Comparison of ENCODE assay signal across 14 mouse cellular contexts in the genomic region with DNA sequence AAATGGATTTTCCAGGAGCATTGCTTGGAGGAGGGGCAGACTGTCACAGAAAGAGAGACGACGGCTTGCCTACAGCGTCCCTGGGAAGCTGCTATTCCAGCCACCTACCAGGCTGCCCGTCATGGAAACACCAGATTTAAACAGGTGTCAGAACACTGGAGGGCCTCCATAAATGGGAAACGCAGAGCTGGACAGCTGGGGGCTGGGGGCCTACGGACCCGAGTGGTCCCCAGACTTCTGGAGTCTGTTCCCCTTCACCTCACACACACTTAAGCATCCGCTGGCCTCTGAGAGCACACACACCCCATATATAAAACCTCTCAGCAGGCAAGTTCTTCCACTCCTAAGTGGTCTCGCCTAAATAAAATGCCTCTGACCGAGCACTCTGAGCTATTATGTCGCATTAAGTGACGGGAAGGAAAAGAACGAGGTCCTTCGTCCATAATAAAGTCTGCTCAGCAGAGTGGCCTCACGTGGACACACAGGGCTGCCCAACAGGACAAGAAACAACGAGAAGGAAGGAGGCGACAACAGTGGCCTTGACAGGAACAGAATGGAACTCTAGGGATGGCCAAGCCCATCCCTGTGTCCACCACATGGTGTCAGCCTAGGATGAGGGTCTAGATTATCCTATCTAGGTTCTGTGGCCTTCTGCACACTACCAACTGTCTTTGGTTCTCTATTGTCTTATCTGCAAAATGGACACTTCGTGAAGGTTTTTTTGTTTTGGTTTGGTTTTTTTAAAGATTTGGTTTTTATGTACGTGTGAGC. TPM values are rescaled to one million over a fixed set of nuclear protein-coding genes. Genes with fewer than 3 reads are reported as not detected.
DNase-seq lines count a peak whose midpoint lies in the region; ATAC-seq and TF ChIP-seq lines count a peak whose summit lies in the region.
"Had no signal": no experiment of that assay in that cellular context is flagged by ENCODE, and none has a peak within 500 bp of the region (broad histone marks: within the 10 kb centered on the region; RNA-seq: fewer than 3 reads in every experiment).

No protein-coding gene starts in this region.

- H3K4me2 ChIP-seq in heart, embryonic 15.5 days: peak overlapping the region; percentile 12; the same call in 1 of the 2 replicates
- no peak overlapping the region for H3K4me2 ChIP-seq in midbrain, postnatal 0 days (ENCODE audit: low read depth, low read length, poor library complexity, severe bottlenecking)
- H3K4me2 ChIP-seq in midbrain, embryonic 11.5 days: no peak overlapping the region
- no peak overlapping the region for H3K4me2 ChIP-seq in limb, embryonic 15.5 days

- no peak overlapping the region for H3K4me3 ChIP-seq in heart, embryonic 15.5 days
- H3K4me3 ChIP-seq in midbrain, postnatal 0 days (ENCODE audit: low read depth, low read length): no peak overlapping the region
- H3K4me3 ChIP-seq in midbrain, embryonic 11.5 days (ENCODE audit: low read depth, low read length): no peak overlapping the region
- no peak overlapping the region for H3K4me3 ChIP-seq in limb, embryonic 15.5 days

- H3K9ac ChIP-seq in heart, embryonic 15.5 days: no peak overlapping the region
- no peak overlapping the region for H3K9ac ChIP-seq in midbrain, postnatal 0 days (replicated peaks; ENCODE audit: low read length, poor library complexity, severe bottlenecking)
- H3K9ac ChIP-seq in midbrain, embryonic 11.5 days (ENCODE audit: low read length): no peak overlapping the region
- no peak overlapping the region for H3K9ac ChIP-seq in limb, embryonic 15.5 days

- no peaks in the 10 kb centered on the region for H3K36me3 ChIP-seq in heart, embryonic 15.5 days
- H3K36me3 ChIP-seq in midbrain, postnatal 0 days (ENCODE audit: insufficient read depth, low read length): no peaks in the 10 kb centered on the region
- no peaks in the 10 kb centered on the region for H3K36me3 ChIP-seq in midbrain, embryonic 11.5 days (ENCODE audit: control insufficient read depth, insufficient read depth, low read length)
- H3K36me3 ChIP-seq in limb, embryonic 15.5 days: no peaks in the 10 kb centered on the region

- TF ChIP-seq CTCF in midbrain, postnatal 0 days (IDR thresholded peaks at IDR 0.05): peak; percentile 6; the same call in 1 of the 2 replicates

- peak; percentile 54 to 74 for DNase-seq in adrenal gland, adult (ENCODE audit: inconsistent age in 2 of 2, low spot score in 1 of 2)
- no peak for DNase-seq in adrenal gland, adult 18-20 months (ENCODE audit: low spot score in 2 of 2)
- DNase-seq in heart, postnatal 10 days: no peak
- no peak for DNase-seq in midbrain, postnatal 0 days (ENCODE audit: low spot score)
- no peak for DNase-seq in midbrain, embryonic 11.5 days (ENCODE audit: low spot score, missing footprints)
- no peak for DNase-seq in left cerebral cortex, postnatal 10 days (ENCODE audit: extremely low spot score in 1 of 2, low spot score in 2 of 2)
- DNase-seq: adrenal gland, postnatal 25 days; cerebellum, postnatal 36 days; gastrocnemius, postnatal 10 days; kidney, postnatal 36 days; midbrain, embryonic 14.5 days had no signal

- peak overlapping the region; percentile 55 for H3K27ac ChIP-seq in heart, embryonic 15.5 days
- H3K27ac ChIP-seq in midbrain, postnatal 0 days (ENCODE audit: low read depth, low read length): no peak overlapping the region
- no peak overlapping the region for H3K27ac ChIP-seq in midbrain, embryonic 11.5 days (ENCODE audit: low read depth, low read length)
- peak overlapping the region; percentile 11; the same call in 1 of the 2 replicates for H3K27ac ChIP-seq in limb, embryonic 15.5 days

- H3K4me1 ChIP-seq in heart, embryonic 15.5 days (replicated peaks): peaks cover 20% of the 10 kb centered on the region
- 0 out of 2 replicates have a peak, but pooled peaks cover 2% of the 10 kb centered on the region for H3K4me1 ChIP-seq in midbrain, postnatal 0 days (ENCODE audit: insufficient read depth, low read length)
- peaks cover 22% of the 10 kb centered on the region for H3K4me1 ChIP-seq in midbrain, embryonic 11.5 days (ENCODE audit: control insufficient read depth, insufficient read depth, low read length)
- peaks cover 24% of the 10 kb centered on the region for H3K4me1 ChIP-seq in limb, embryonic 15.5 days

- H3K9me3 ChIP-seq in heart, embryonic 15.5 days (replicated peaks): no peaks in the 10 kb centered on the region
- no peaks in the 10 kb centered on the region for H3K9me3 ChIP-seq in midbrain, postnatal 0 days (ENCODE audit: low read length)
- H3K9me3 ChIP-seq in midbrain, embryonic 11.5 days (ENCODE audit: control insufficient read depth, low read length): no peaks in the 10 kb centered on the region
- no peaks in the 10 kb centered on the region for H3K9me3 ChIP-seq in limb, embryonic 15.5 days

- ATAC-seq in heart, embryonic 15.5 days (replicated peaks; ENCODE audit: insufficient number of reproducible peaks, insufficient read depth, low FRiP score, low read depth): 0 out of 2 replicates have a peak, but pooled peaks have one; percentile 28
- no peak for ATAC-seq in midbrain, postnatal 0 days (ENCODE audit: low FRiP score)
- ATAC-seq in midbrain, embryonic 11.5 days (ENCODE audit: low FRiP score): no peak
- ATAC-seq in limb, embryonic 15.5 days (ENCODE audit: insufficient number of reproducible peaks, low FRiP score, low TSS enrichment, low read depth): no peak
- ATAC-seq: inflammation-experienced regulatory T-cells, adult 6 months had no signal

- intact Hi-C loops in heart, postnatal 10 days (cut with DNase I): no loop called here
- intact Hi-C loops in left cerebral cortex, postnatal 10 days (cut with DNase I): no loop called here

- 44% methylated on average over 19 of the region's 19 CpGs for WGBS in heart, embryonic 15.5 days
- WGBS in midbrain, postnatal 0 days: 40% methylated on average over 19 of the region's 19 CpGs
- WGBS in midbrain, embryonic 11.5 days: 41% methylated on average over 19 of the region's 19 CpGs
- 36% methylated on average over 19 of the region's 19 CpGs for WGBS in limb, embryonic 15.5 days

- no peaks in the 10 kb centered on the region for H3K27me3 ChIP-seq in heart, embryonic 15.5 days
- no peaks in the 10 kb centered on the region for H3K27me3 ChIP-seq in midbrain, postnatal 0 days (ENCODE audit: insufficient read depth, low read length)
- peaks cover 32% of the 10 kb centered on the region for H3K27me3 ChIP-seq in midbrain, embryonic 11.5 days (ENCODE audit: control insufficient read depth, insufficient read depth, low read length)
- no peaks in the 10 kb centered on the region for H3K27me3 ChIP-seq in limb, embryonic 15.5 days

RNA-seq across cellular contexts. Expression of a gene that starts 14.6 kb away (rescaled TPM):
- 10 to 100 TPM; 56.4 to 59.2 TPM for total RNA-seq in adrenal gland, adult 18-20 months (2021)
- 7.6 and 8.1 TPM in 2 replicates for polyA plus RNA-seq in heart, embryonic 15.5 days (2015; fragmentation: Nextera tagmentation; extraction: Ambion mirVana)
- 10 to 100 TPM; 11.4 to 12.0 TPM for total RNA-seq in heart, postnatal 10 days (2021)
- 26.3 and 26.9 TPM in 2 replicates for total RNA-seq in midbrain, postnatal 0 days (2014; rRNA removed)
- 15.5 and 17.6 TPM in 2 replicates for polyA plus RNA-seq in midbrain, postnatal 0 days (2015; fragmentation: Nextera tagmentation; extraction: Ambion mirVana)
- 14.2 and 16.9 TPM in 2 replicates for polyA plus RNA-seq in midbrain, embryonic 11.5 days (2014; fragmentation: Nextera tagmentation; extraction: Ambion mirVana)
- polyA plus RNA-seq in limb, embryonic 15.5 days (2015; fragmentation: Nextera tagmentation; extraction: Ambion mirVana): 37.1 and 51.8 TPM in 2 replicates
- 10 to 100 TPM; 84.7 to 95.1 TPM for total RNA-seq in left cerebral cortex, postnatal 10 days (2021)

Comparison
In these comparisons a context has a peak if more than half of its experiments do, and no peak if none do; other contexts are left out.
1. DNase-seq: peak in adrenal gland, adult (2 of 2); none in adrenal gland, adult 18-20 months (0 of 2), heart, postnatal 10 days (0 of 2), midbrain, postnatal 0 days (single experiment), midbrain, embryonic 11.5 days (single experiment) and left cerebral cortex, postnatal 10 days (0 of 2).
2. H3K27ac ChIP-seq: peak in heart, embryonic 15.5 days (single experiment) and limb, embryonic 15.5 days (single experiment); none in midbrain, postnatal 0 days (single experiment) and midbrain, embryonic 11.5 days (single experiment).